Mouse (Mus musculus) erythroblast, embryonic 14.5 days (primary cell): ENCODE data around the gene Paxx.

Experiments
- GATA1 ChIP-seq: IDR thresholded peaks from 2 replicates; pipeline ENCODE4 v1.6.1; 2012; ENCODE audit warnings: low read length, inconsistent platforms, mixed read lengths
- TAL1 ChIP-seq: IDR thresholded peaks from 3 replicates; pipeline ENCODE4 v1.6.1; 2012; ENCODE audit warnings: low read length, inconsistent platforms, mixed read lengths

GRCm38 (mm10) chr2:25450853-25451647 is 9.8 kb downstream of the Paxx start:
- TF ChIP-seq TAL1 (no peak), GATA1 (no peak)
